Mouse (Mus musculus): ENCODE results near the gene Phc2. TPM values are rescaled to one million over a fixed set of nuclear protein-coding genes. Genes with fewer than 3 reads are reported as not detected.

The Phc2 gene
- polyA plus RNA-seq, 1 experiment from 2014 or later: 81.6 TPM

Other genes starting within 250 kb of the Phc2 start
- 5.9 TPM in 2 replicates for gene Zscan20, start 44.6 kb upstream of the Phc2 start, polyA plus RNA-seq (2016; fragmentation: Nextera tagmentation; extraction: Ambion mirVana)
- gene Tlr12, start 36.1 kb upstream of the Phc2 start, polyA plus RNA-seq (2016; fragmentation: Nextera tagmentation; extraction: Ambion mirVana): 1.2 and 1.3 TPM in 2 replicates
- gene A3galt2, start 100.7 kb downstream of the Phc2 start, polyA plus RNA-seq (2016; fragmentation: Nextera tagmentation; extraction: Ambion mirVana): 0.18 and 0.32 TPM in 2 replicates
- 47.6 and 52.1 TPM in 2 replicates for gene Zfp362, start 151.3 kb downstream of the Phc2 start, polyA plus RNA-seq (2016; fragmentation: Nextera tagmentation; extraction: Ambion mirVana)
- 11.4 and 13.0 TPM in 2 replicates for gene Trim62, start 228.9 kb downstream of the Phc2 start, polyA plus RNA-seq (2016; fragmentation: Nextera tagmentation; extraction: Ambion mirVana)

All from limb, embryonic 12.5 days (tissue).